12 mouse cellular contexts compared by ENCODE assay signal in genomic region chr13:41079859-41080258, GRCm38 (mm10). TPM values are rescaled to one million over a fixed set of nuclear protein-coding genes. Genes with fewer than 3 reads are reported as not detected.
DNase-seq lines count a peak whose midpoint lies in the region; ATAC-seq and TF ChIP-seq lines count a peak whose summit lies in the region.
"Had no signal": no experiment of that assay in that cellular context is flagged by ENCODE, and none has a peak within 500 bp of the region (broad histone marks: within the 10 kb centered on the region; RNA-seq: fewer than 3 reads in every experiment).

No protein-coding gene starts in this region.

- DNase-seq in embryonic facial prominence, embryonic 10.5 days (ENCODE audit: low spot score) = no peak
- DNase-seq in left cerebral cortex, adult 2 months (ENCODE audit: extremely low spot score in 1 of 2, low spot score in 2 of 2) = no peak
- DNase-seq in left cerebral cortex, postnatal 14 days (ENCODE audit: low spot score in 2 of 2) = no peak
- DNase-seq in urinary bladder, postnatal 14 days (ENCODE audit: low spot score) = no peak
- DNase-seq in lung, adult 18-20 months = no peak

- no peak overlapping the region for H3K9ac ChIP-seq in embryonic facial prominence, embryonic 12.5 days
- H3K9ac ChIP-seq in intestine, postnatal 0 days (ENCODE audit: low read depth, low read length) = no peak overlapping the region
- H3K9ac ChIP-seq in stomach, embryonic 14.5 days (replicated peaks; ENCODE audit: low read depth, low read length) = no peak overlapping the region

- peak overlapping the region; percentile 93; the same call in 1 of the 2 replicates for H3K4me2 ChIP-seq in embryonic facial prominence, embryonic 12.5 days (replicated peaks)
- peak overlapping the region; percentile 81 for H3K4me2 ChIP-seq in intestine, postnatal 0 days (replicated peaks; ENCODE audit: low read depth)
- peak overlapping the region; percentile 87 for H3K4me2 ChIP-seq in stomach, embryonic 14.5 days (replicated peaks; ENCODE audit: low read depth, low read length)

- 0 out of 2 replicates have a peak, but pooled peaks cover 6% of the 10 kb centered on the region for H3K4me1 ChIP-seq in embryonic facial prominence, embryonic 12.5 days
- H3K4me1 ChIP-seq in embryonic facial prominence, embryonic 10.5 days = peaks cover 12% of the 10 kb centered on the region
- H3K4me1 ChIP-seq in intestine, postnatal 0 days (replicated peaks; ENCODE audit: control insufficient read depth, insufficient read depth, low read length) = no peaks in the 10 kb centered on the region
- H3K4me1 ChIP-seq in stomach, embryonic 14.5 days (ENCODE audit: control insufficient read depth, insufficient read depth, low read length) = 0 out of 2 replicates have a peak, but pooled peaks cover 5% of the 10 kb centered on the region

- no peak for TF ChIP-seq CTCF in left cerebral cortex, adult 2 months (IDR thresholded peaks at IDR 0.05)
- TF ChIP-seq CTCF in intestine, postnatal 0 days (IDR thresholded peaks at IDR 0.05; ENCODE audit: low read depth) = no peak

- H3K9me3 ChIP-seq in embryonic facial prominence, embryonic 12.5 days = no peaks in the 10 kb centered on the region
- H3K9me3 ChIP-seq in embryonic facial prominence, embryonic 10.5 days = no peaks in the 10 kb centered on the region
- H3K9me3 ChIP-seq in intestine, postnatal 0 days (ENCODE audit: control insufficient read depth) = no peaks in the 10 kb centered on the region
- H3K9me3 ChIP-seq in stomach, embryonic 14.5 days (ENCODE audit: control insufficient read depth, low read depth, low read length) = no peaks in the 10 kb centered on the region
- H3K9me3 ChIP-seq: limb, embryonic 12.5 days had no signal

- intact Hi-C loops in left cerebral cortex, adult 2 months (cut with DNase I) = no loop called here
- intact Hi-C loops in left cerebral cortex, postnatal 14 days (cut with DNase I) = no loop called here

- H3K27ac ChIP-seq in embryonic facial prominence, embryonic 12.5 days = no peak overlapping the region
- no peak overlapping the region for H3K27ac ChIP-seq in embryonic facial prominence, embryonic 10.5 days (replicated peaks)
- no peak overlapping the region for H3K27ac ChIP-seq in left cerebral cortex, adult 2 months
- no peak overlapping the region for H3K27ac ChIP-seq in intestine, postnatal 0 days (ENCODE audit: low read depth, low read length)
- H3K27ac ChIP-seq in stomach, embryonic 14.5 days (ENCODE audit: low read length) = no peak overlapping the region
- H3K27ac ChIP-seq: limb, embryonic 12.5 days had no signal

- no peak overlapping the region for H3K4me3 ChIP-seq in embryonic facial prominence, embryonic 12.5 days
- H3K4me3 ChIP-seq in embryonic facial prominence, embryonic 10.5 days = no peak overlapping the region
- H3K4me3 ChIP-seq in left cerebral cortex, adult 2 months = peak overlapping the region; percentile 50
- H3K4me3 ChIP-seq in intestine, postnatal 0 days (ENCODE audit: low read depth, low read length) = no peak overlapping the region
- peak overlapping the region; percentile 43; the same call in 1 of the 2 replicates for H3K4me3 ChIP-seq in stomach, embryonic 14.5 days (ENCODE audit: low read depth, low read length)
- H3K4me3 ChIP-seq: myocyte had no signal

- 61% methylated on average over 5 of the region's 5 CpGs for WGBS in embryonic facial prominence, embryonic 12.5 days
- WGBS in embryonic facial prominence, embryonic 10.5 days = 61% methylated on average over 5 of the region's 5 CpGs
- 43% methylated on average over 5 of the region's 5 CpGs for WGBS in intestine, postnatal 0 days
- WGBS in stomach, embryonic 14.5 days = 53% methylated on average over 5 of the region's 5 CpGs

- peaks cover 24% of the 10 kb centered on the region for H3K27me3 ChIP-seq in embryonic facial prominence, embryonic 12.5 days
- H3K27me3 ChIP-seq in embryonic facial prominence, embryonic 10.5 days (replicated peaks; ENCODE audit: low read depth, poor library complexity, severe bottlenecking) = peaks cover 54% of the 10 kb centered on the region
- H3K27me3 ChIP-seq in intestine, postnatal 0 days (replicated peaks; ENCODE audit: control insufficient read depth, insufficient read depth, low read length) = peaks cover 19% of the 10 kb centered on the region
- H3K27me3 ChIP-seq in stomach, embryonic 14.5 days (ENCODE audit: control insufficient read depth, insufficient read depth, low read length) = no peaks in the 10 kb centered on the region

- no peaks in the 10 kb centered on the region for H3K36me3 ChIP-seq in embryonic facial prominence, embryonic 12.5 days
- H3K36me3 ChIP-seq in embryonic facial prominence, embryonic 10.5 days (replicated peaks) = no peaks in the 10 kb centered on the region
- H3K36me3 ChIP-seq in intestine, postnatal 0 days (ENCODE audit: control insufficient read depth, insufficient read depth) = no peaks in the 10 kb centered on the region
- H3K36me3 ChIP-seq in stomach, embryonic 14.5 days (ENCODE audit: control insufficient read depth, insufficient read depth, low read length) = no peaks in the 10 kb centered on the region
- H3K36me3 ChIP-seq: limb, embryonic 12.5 days had no signal

- no peak for ATAC-seq in embryonic facial prominence, embryonic 12.5 days (ENCODE audit: insufficient number of reproducible peaks, insufficient read depth, low FRiP score, low TSS enrichment)
- peak; percentile 26; the same call in 1 of the 2 replicates for ATAC-seq in intestine, postnatal 0 days
- ATAC-seq in stomach, embryonic 14.5 days (ENCODE audit: insufficient number of reproducible peaks, insufficient read depth, low FRiP score, low read depth) = no peak

RNA-seq across cellular contexts. Expression of gene Mak, which starts 0.4 kb away (rescaled TPM):
- 0.72 and 0.78 TPM in 2 replicates for polyA plus RNA-seq in embryonic facial prominence, embryonic 12.5 days (2016; fragmentation: Nextera tagmentation; extraction: Ambion mirVana)
- 0.94 and 0.95 TPM in 2 replicates for polyA plus RNA-seq in embryonic facial prominence, embryonic 10.5 days (2016; fragmentation: Nextera tagmentation; extraction: Ambion mirVana)
- total RNA-seq in left cerebral cortex, adult 2 months (2021) = 1 to 10 TPM; 3.1 to 3.9 TPM
- total RNA-seq in left cerebral cortex, postnatal 14 days (2021) = 1 to 10 TPM; 1.4 to 2.0 TPM
- polyA plus RNA-seq in intestine, postnatal 0 days (2015; fragmentation: Nextera tagmentation; extraction: Ambion mirVana) = 0.07 and 0.10 TPM in 2 replicates
- 0.90 and 1.1 TPM in 2 replicates for polyA plus RNA-seq in stomach, embryonic 14.5 days (2014; fragmentation: Nextera tagmentation; extraction: Ambion mirVana)
- total RNA-seq: adrenal gland, postnatal 25 days; gastrocnemius, adult 8-10 months had no signal

RNA-seq across cellular contexts. Expression of gene Gcm2, which starts 31.0 kb away (rescaled TPM):
- 0.08 TPM in 1 of 2 replicates, not detected in the other for polyA plus RNA-seq in embryonic facial prominence, embryonic 12.5 days (2016; fragmentation: Nextera tagmentation; extraction: Ambion mirVana)
- polyA plus RNA-seq in embryonic facial prominence, embryonic 10.5 days (2016; fragmentation: Nextera tagmentation; extraction: Ambion mirVana) = 0.06 TPM in 1 of 2 replicates, not detected in the other
- total RNA-seq in left cerebral cortex, adult 2 months (2021) = not detected
- total RNA-seq in left cerebral cortex, postnatal 14 days (2021) = not detected
- not detected in 2 replicates for polyA plus RNA-seq in intestine, postnatal 0 days (2015; fragmentation: Nextera tagmentation; extraction: Ambion mirVana)
- not detected in 2 replicates for polyA plus RNA-seq in stomach, embryonic 14.5 days (2014; fragmentation: Nextera tagmentation; extraction: Ambion mirVana)
- total RNA-seq: adrenal gland, postnatal 25 days; gastrocnemius, adult 8-10 months had no signal
- polyA plus RNA-seq: limb, embryonic 12.5 days; myocyte had no signal

RNA-seq across cellular contexts. Expression of gene Sycp2l, which starts 34.2 kb away (rescaled TPM):
- polyA plus RNA-seq in embryonic facial prominence, embryonic 12.5 days (2016; fragmentation: Nextera tagmentation; extraction: Ambion mirVana) = 0.29 TPM in 1 of 2 replicates, not detected in the other
- polyA plus RNA-seq in embryonic facial prominence, embryonic 10.5 days (2016; fragmentation: Nextera tagmentation; extraction: Ambion mirVana) = 0.12 TPM in 1 of 2 replicates, not detected in the other
- total RNA-seq in left cerebral cortex, adult 2 months (2021) = not detected
- total RNA-seq in left cerebral cortex, postnatal 14 days (2021) = not detected
- 0.05 TPM in 1 of 2 replicates, not detected in the other for polyA plus RNA-seq in intestine, postnatal 0 days (2015; fragmentation: Nextera tagmentation; extraction: Ambion mirVana)
- 0.18 and 0.54 TPM in 2 replicates for polyA plus RNA-seq in stomach, embryonic 14.5 days (2014; fragmentation: Nextera tagmentation; extraction: Ambion mirVana)
- total RNA-seq: adrenal gland, postnatal 25 days; gastrocnemius, adult 8-10 months had no signal
- polyA plus RNA-seq: limb, embryonic 12.5 days; myocyte had no signal

Comparison
In these comparisons a context has a peak if more than half of its experiments do, and no peak if none do; other contexts are left out.
1. H3K4me3 ChIP-seq: peak in left cerebral cortex, adult 2 months (single experiment) and stomach, embryonic 14.5 days (single experiment); none in embryonic facial prominence, embryonic 12.5 days (single experiment), embryonic facial prominence, embryonic 10.5 days (single experiment) and intestine, postnatal 0 days (single experiment).
2. Peak in every context shown above with its lines, with median percentiles within 50 percentile points of each other: H3K4me2 ChIP-seq.